Mouse (Mus musculus): ENCODE data around the gene Phtf1. TPM values are rescaled to one million over a fixed set of nuclear protein-coding genes. Genes with fewer than 3 reads are reported as not detected.

The Phtf1 gene
- polyA plus RNA-seq (2014; fragmentation: Illumina TruSeq; extraction: RNeasy Lipid Tissue Mini Kit (QIAGEN cat#74804); ENCODE audit: low read depth, low replicate concordance), result 6.6 TPM

GRCm38 (mm10) chr3:103967861-103968691 lies at the start of gene Phtf1:
TSS of gene Phtf1 (plus strand) at chr3:103968110.

Other genes with a start within 250 kb of the Phtf1 start
- 1.2 TPM for gene Olfml3, start 230.1 kb upstream of the Phtf1 start, polyA plus RNA-seq (2014; fragmentation: Illumina TruSeq; extraction: RNeasy Lipid Tissue Mini Kit (QIAGEN cat#74804); ENCODE audit: low read depth, low replicate concordance)
- gene Gm10964, start 228.7 kb upstream of the Phtf1 start, polyA plus RNA-seq (2014; fragmentation: Illumina TruSeq; extraction: RNeasy Lipid Tissue Mini Kit (QIAGEN cat#74804); ENCODE audit: low read depth, low replicate concordance), result not detected
- 26.9 TPM for gene Hipk1, start 176.5 kb upstream of the Phtf1 start, polyA plus RNA-seq (2014; fragmentation: Illumina TruSeq; extraction: RNeasy Lipid Tissue Mini Kit (QIAGEN cat#74804); ENCODE audit: low read depth, low replicate concordance)
- gene Dclre1b, start 158.7 kb upstream of the Phtf1 start, polyA plus RNA-seq (2014; fragmentation: Illumina TruSeq; extraction: RNeasy Lipid Tissue Mini Kit (QIAGEN cat#74804); ENCODE audit: low read depth, low replicate concordance), result 2.3 TPM
- gene Ap4b1, start 158.6 kb upstream of the Phtf1 start, polyA plus RNA-seq (2014; fragmentation: Illumina TruSeq; extraction: RNeasy Lipid Tissue Mini Kit (QIAGEN cat#74804); ENCODE audit: low read depth, low replicate concordance), result 9.2 TPM
- not detected for gene Gm43064, start 158.5 kb upstream of the Phtf1 start, polyA plus RNA-seq (2014; fragmentation: Illumina TruSeq; extraction: RNeasy Lipid Tissue Mini Kit (QIAGEN cat#74804); ENCODE audit: low read depth, low replicate concordance)
- not detected for gene Bcl2l15, start 135.5 kb upstream of the Phtf1 start, polyA plus RNA-seq (2014; fragmentation: Illumina TruSeq; extraction: RNeasy Lipid Tissue Mini Kit (QIAGEN cat#74804); ENCODE audit: low read depth, low replicate concordance)
- gene Ptpn22, start 108.3 kb upstream of the Phtf1 start, polyA plus RNA-seq (2014; fragmentation: Illumina TruSeq; extraction: RNeasy Lipid Tissue Mini Kit (QIAGEN cat#74804); ENCODE audit: low read depth, low replicate concordance), result 3.5 TPM
- 9.4 TPM for gene Rsbn1, start 54.0 kb upstream of the Phtf1 start, polyA plus RNA-seq (2014; fragmentation: Illumina TruSeq; extraction: RNeasy Lipid Tissue Mini Kit (QIAGEN cat#74804); ENCODE audit: low read depth, low replicate concordance)

Measured in liver, adult 10 weeks (tissue).